Mouse (Mus musculus): ENCODE measurements around the gene Dazap1. TPM values are rescaled to one million over a fixed set of nuclear protein-coding genes. Genes with fewer than 3 reads are reported as not detected.

Gene Dazap1
- polyA plus RNA-seq, 1 experiment from 2014 or later = 71.8 TPM

- Histone ChIP-seq H3K27me3 (no peaks in the 10 kb centered on the region), H3K27ac (peak overlapping the region; percentile 97; the same call in 1 of the 2 replicates), H3K36me3 (peaks cover 19% of the 10 kb centered on the region), H3K9ac (no peak overlapping the region), H3K9me3 (no peaks in the 10 kb centered on the region), H3K4me3 (peak overlapping the region; percentile 57; the same call in 1 of the 2 replicates), H3K4me2 (replicated peaks) (peak overlapping the region; percentile 89), H3K4me1 (peaks cover 42% of the 10 kb centered on the region)
- no peak for ATAC-seq (ENCODE audit: insufficient number of reproducible peaks, insufficient read depth, low FRiP score, low TSS enrichment)
- WGBS = 72% methylated on average over 12 of the region's 12 CpGs
Measured at GRCm38 (mm10) chr10:80262169-80262568, 883 bp downstream of the Dazap1 start.

DNA sequence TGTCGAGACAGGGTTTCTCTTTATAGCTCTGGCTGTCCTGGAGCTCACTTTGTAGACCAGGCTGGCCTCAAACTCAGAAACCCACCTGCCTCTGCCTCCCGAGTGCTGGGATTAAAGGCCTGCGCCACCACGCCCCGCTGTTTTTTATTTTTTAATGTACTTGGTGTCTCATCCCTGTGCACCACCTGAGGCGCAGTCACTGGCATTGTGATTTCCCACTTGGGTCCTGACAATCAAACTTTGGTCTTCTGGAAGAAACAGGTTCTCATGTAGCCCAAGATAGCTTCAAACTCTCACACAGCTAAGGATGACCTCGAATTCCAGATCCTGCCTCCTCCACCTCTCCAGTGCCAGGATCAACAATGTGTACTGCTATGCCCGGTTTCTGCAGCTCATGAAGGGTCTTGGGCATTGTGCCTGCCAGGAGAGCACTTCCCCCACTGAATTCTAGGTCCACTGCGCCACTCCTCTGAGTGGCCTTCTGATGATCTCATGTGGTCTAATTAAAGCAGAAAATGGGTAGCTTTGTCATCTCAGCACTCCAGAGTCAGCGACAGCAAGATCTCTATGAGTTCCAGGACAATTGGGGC is 1.6 kb downstream of the Dazap1 start:
- 91% methylated on average over 10 of the region's 10 CpGs for WGBS
- ATAC-seq (ENCODE audit: insufficient number of reproducible peaks, insufficient read depth, low FRiP score, low TSS enrichment) = no peak
- no peak overlapping the region for H3K4me2 ChIP-seq (replicated peaks)
- H3K27ac ChIP-seq = no peak overlapping the region
- no peaks in the 10 kb centered on the region for H3K9me3 ChIP-seq
- H3K36me3 ChIP-seq = peaks cover 19% of the 10 kb centered on the region
- no peaks in the 10 kb centered on the region for H3K27me3 ChIP-seq
- no peak overlapping the region for H3K4me3 ChIP-seq
- H3K9ac ChIP-seq = no peak overlapping the region
- H3K4me1 ChIP-seq = peaks cover 49% of the 10 kb centered on the region

GRCm38 (mm10) chr10:80264341-80265148 is 3.3 kb downstream of the Dazap1 start:
- Histone ChIP-seq H3K27ac (peak overlapping the region; percentile 76), H3K9me3 (no peaks in the 10 kb centered on the region), H3K4me3 (peak overlapping the region; percentile 92), H3K36me3 (peaks cover 17% of the 10 kb centered on the region), H3K4me2 (replicated peaks) (peak overlapping the region; percentile 76), H3K4me1 (peaks cover 52% of the 10 kb centered on the region), H3K27me3 (no peaks in the 10 kb centered on the region), H3K9ac (peak overlapping the region; percentile 97)
- 0 out of 2 replicates have a peak, but pooled peaks have one; percentile 11 for ATAC-seq (ENCODE audit: insufficient number of reproducible peaks, insufficient read depth, low FRiP score, low TSS enrichment)
- WGBS = 2% methylated on average over 76 of the region's 81 CpGs

GRCm38 (mm10) chr10:80265149-80265486 is 3.8 kb downstream of the Dazap1 start:
- peak overlapping the region; percentile 76 for H3K4me2 ChIP-seq (replicated peaks)
- no peaks in the 10 kb centered on the region for H3K27me3 ChIP-seq
- peak overlapping the region; percentile 97 for H3K9ac ChIP-seq
- no peaks in the 10 kb centered on the region for H3K9me3 ChIP-seq
- no peak for ATAC-seq (ENCODE audit: insufficient number of reproducible peaks, insufficient read depth, low FRiP score, low TSS enrichment)
- peak overlapping the region; percentile 76 for H3K27ac ChIP-seq
- under 1% methylated on average over 18 of the region's 18 CpGs for WGBS
- H3K4me3 ChIP-seq = peak overlapping the region; percentile 92
- H3K36me3 ChIP-seq = peaks cover 22% of the 10 kb centered on the region
- peaks cover 50% of the 10 kb centered on the region for H3K4me1 ChIP-seq

DNA sequence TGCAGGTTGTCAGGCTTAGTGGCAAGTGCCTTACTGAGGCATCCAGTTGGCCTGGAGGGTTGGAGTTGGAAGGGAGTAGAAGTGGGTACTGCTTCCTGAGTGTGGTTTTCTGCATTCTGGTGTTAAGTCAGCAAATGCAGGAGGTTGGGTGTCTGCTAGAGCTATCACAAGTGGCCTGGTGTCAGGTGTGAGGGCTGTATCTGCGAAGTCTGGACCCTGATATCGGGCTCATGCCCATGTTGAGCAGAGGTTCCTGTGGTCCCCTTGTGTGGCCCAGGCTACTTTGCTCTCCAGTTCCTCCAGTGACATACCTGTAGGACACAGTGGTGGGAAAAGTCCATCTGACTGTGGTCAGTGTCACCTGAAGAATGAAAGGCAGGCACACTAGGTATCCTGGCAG is 8.8 kb downstream of the Dazap1 start:
- Histone ChIP-seq H3K4me2 (replicated peaks) (no peak overlapping the region), H3K4me1 (peaks cover 42% of the 10 kb centered on the region), H3K27ac (no peak overlapping the region), H3K4me3 (no peak overlapping the region), H3K9me3 (no peaks in the 10 kb centered on the region), H3K27me3 (no peaks in the 10 kb centered on the region), H3K36me3 (peaks cover 55% of the 10 kb centered on the region), H3K9ac (no peak overlapping the region)
- no peak for ATAC-seq (ENCODE audit: insufficient number of reproducible peaks, insufficient read depth, low FRiP score, low TSS enrichment)
- WGBS = 100% methylated on average over 2 of the region's 2 CpGs

GRCm38 (mm10) chr10:80270734-80271181 is 9.5 kb downstream of the Dazap1 start:
- Histone ChIP-seq H3K27me3 (no peaks in the 10 kb centered on the region), H3K4me1 (peaks cover 39% of the 10 kb centered on the region), H3K4me3 (no peak overlapping the region), H3K9me3 (no peaks in the 10 kb centered on the region), H3K4me2 (replicated peaks) (no peak overlapping the region), H3K27ac (no peak overlapping the region), H3K36me3 (peaks cover 61% of the 10 kb centered on the region), H3K9ac (0 out of 2 replicates have a peak overlapping the region, but pooled peaks have one; percentile 4)
- 80% methylated on average over 6 of the region's 6 CpGs for WGBS
- no peak for ATAC-seq (ENCODE audit: insufficient number of reproducible peaks, insufficient read depth, low FRiP score, low TSS enrichment)

DNA sequence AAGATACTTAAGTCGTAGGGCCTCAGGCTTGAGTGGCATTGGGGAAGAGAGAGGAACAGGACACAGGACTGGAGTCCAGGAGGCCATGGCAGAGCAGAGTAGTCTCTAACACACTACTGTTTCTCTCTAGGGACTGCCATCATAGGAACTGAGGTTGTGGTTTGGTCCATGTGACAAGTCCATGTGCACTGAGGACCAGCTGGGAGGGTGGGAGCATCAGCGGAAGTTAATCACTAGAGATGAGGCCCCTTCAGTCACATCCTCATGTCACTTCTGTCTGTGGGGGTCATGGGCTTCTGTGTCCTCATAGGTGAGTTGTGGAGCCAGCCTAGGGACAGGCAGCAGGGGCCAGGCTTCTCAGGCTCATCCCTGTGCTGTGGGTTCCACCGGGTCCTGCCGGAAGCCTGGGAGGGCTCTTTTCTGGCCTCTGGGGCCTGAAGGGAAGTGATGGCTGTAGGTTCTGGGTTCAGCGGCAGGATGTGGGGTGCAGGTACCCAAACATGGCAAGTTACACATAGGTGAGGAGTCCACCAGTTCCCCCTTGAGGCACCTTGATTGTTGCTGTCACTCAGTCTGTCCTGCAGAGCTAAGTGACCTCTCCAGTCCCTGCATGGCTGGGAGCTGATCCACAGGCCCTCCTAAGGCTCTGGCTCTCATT is 10.0 kb downstream of the Dazap1 start:
- H3K27ac ChIP-seq = no peak overlapping the region
- peaks cover 34% of the 10 kb centered on the region for H3K4me1 ChIP-seq
- no peaks in the 10 kb centered on the region for H3K9me3 ChIP-seq
- H3K9ac ChIP-seq = 0 out of 2 replicates have a peak overlapping the region, but pooled peaks have one; percentile 4
- H3K36me3 ChIP-seq = peaks cover 67% of the 10 kb centered on the region
- no peak for ATAC-seq (ENCODE audit: insufficient number of reproducible peaks, insufficient read depth, low FRiP score, low TSS enrichment)
- H3K4me3 ChIP-seq = no peak overlapping the region
- no peak overlapping the region for H3K4me2 ChIP-seq (replicated peaks)
- no peaks in the 10 kb centered on the region for H3K27me3 ChIP-seq
- 84% methylated on average over 5 of the region's 5 CpGs for WGBS

DNA sequence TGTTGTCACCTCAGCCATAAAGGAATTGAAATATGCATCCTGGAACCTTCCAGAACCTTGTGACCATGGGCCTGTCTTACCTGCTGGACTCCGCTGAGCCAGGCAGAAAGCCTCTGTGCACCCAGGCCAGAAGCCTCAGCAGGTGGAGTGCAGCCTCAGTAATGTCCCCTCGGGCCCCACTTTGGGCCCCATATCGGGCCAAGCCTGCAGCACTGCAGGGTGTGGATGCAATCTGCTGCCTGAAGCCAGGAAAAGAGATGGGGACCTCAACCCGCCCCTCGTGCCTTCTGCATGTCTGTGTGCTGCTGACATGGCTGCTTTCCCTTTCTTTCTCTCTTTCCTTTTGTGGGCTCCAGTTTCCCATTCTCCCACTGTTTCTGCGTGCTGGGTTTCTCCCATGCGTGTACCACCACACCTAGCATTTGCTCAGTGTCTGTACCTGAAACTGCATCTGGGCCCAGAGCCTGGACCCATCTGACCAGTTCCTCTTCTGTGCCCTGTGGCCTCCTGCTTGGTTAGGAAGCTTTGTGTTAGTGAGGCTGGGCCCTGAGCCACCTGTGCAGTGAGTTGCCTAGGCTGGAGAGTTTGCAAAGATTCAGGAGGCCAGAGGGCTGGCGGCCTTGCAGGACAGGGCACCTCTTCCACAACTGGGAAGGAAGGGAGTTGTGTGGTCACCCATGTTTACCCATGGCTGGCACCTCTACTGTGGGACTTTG is 10.7 kb downstream of the Dazap1 start:
- peaks cover 71% of the 10 kb centered on the region for H3K36me3 ChIP-seq
- ATAC-seq (ENCODE audit: insufficient number of reproducible peaks, insufficient read depth, low FRiP score, low TSS enrichment) = no peak
- H3K27me3 ChIP-seq = no peaks in the 10 kb centered on the region
- WGBS = 91% methylated on average over 8 of the region's 8 CpGs
- H3K9me3 ChIP-seq = no peaks in the 10 kb centered on the region
- no peak overlapping the region for H3K4me3 ChIP-seq
- peaks cover 27% of the 10 kb centered on the region for H3K4me1 ChIP-seq
- H3K4me2 ChIP-seq (replicated peaks) = no peak overlapping the region
- no peak overlapping the region for H3K27ac ChIP-seq
- no peak overlapping the region for H3K9ac ChIP-seq

GRCm38 (mm10) chr10:80273847-80274246 is 12.6 kb downstream of the Dazap1 start:
- Histone ChIP-seq H3K27ac (no peak overlapping the region), H3K4me3 (no peak overlapping the region), H3K4me1 (peaks cover 12% of the 10 kb centered on the region), H3K36me3 (peaks cover 78% of the 10 kb centered on the region), H3K9me3 (no peaks in the 10 kb centered on the region), H3K27me3 (no peaks in the 10 kb centered on the region), H3K9ac (no peak overlapping the region), H3K4me2 (replicated peaks) (no peak overlapping the region)
- WGBS = 87% methylated on average over 3 of the region's 3 CpGs
- no peak for ATAC-seq (ENCODE audit: insufficient number of reproducible peaks, insufficient read depth, low FRiP score, low TSS enrichment)

GRCm38 (mm10) chr10:80276238-80276637 is 15.0 kb downstream of the Dazap1 start:
- H3K36me3 ChIP-seq = peaks cover 84% of the 10 kb centered on the region
- H3K27me3 ChIP-seq = no peaks in the 10 kb centered on the region
- no peaks in the 10 kb centered on the region for H3K9me3 ChIP-seq
- no peak overlapping the region for H3K9ac ChIP-seq
- no peak for ATAC-seq (ENCODE audit: insufficient number of reproducible peaks, insufficient read depth, low FRiP score, low TSS enrichment)
- H3K4me1 ChIP-seq = 0 out of 2 replicates have a peak, but pooled peaks cover 2% of the 10 kb centered on the region
- WGBS = 89% methylated on average over 5 of the region's 5 CpGs
- no peak overlapping the region for H3K4me2 ChIP-seq (replicated peaks)
- no peak overlapping the region for H3K4me3 ChIP-seq
- H3K27ac ChIP-seq = no peak overlapping the region

- no peak overlapping the region for H3K4me2 ChIP-seq (replicated peaks)
- 95% methylated on average over 9 of the region's 9 CpGs for WGBS
- no peaks in the 10 kb centered on the region for H3K27me3 ChIP-seq
- no peak overlapping the region for H3K9ac ChIP-seq
- no peaks in the 10 kb centered on the region for H3K4me1 ChIP-seq
- H3K4me3 ChIP-seq = no peak overlapping the region
- peaks cover 94% of the 10 kb centered on the region for H3K36me3 ChIP-seq
- no peak for ATAC-seq (ENCODE audit: insufficient number of reproducible peaks, insufficient read depth, low FRiP score, low TSS enrichment)
- H3K27ac ChIP-seq = no peak overlapping the region
- H3K9me3 ChIP-seq = no peaks in the 10 kb centered on the region
Measured at GRCm38 (mm10) chr10:80278390-80278789, 17.1 kb downstream of the Dazap1 start.
